Mouse (Mus musculus): ENCODE data around the gene Mars. TPM values are rescaled to one million over a fixed set of nuclear protein-coding genes. Genes with fewer than 3 reads are reported as not detected.

Mars gene
- polyA plus RNA-seq, 1 experiment from 2014 or later, result 191 TPM

- DNase-seq (ENCODE audit: extremely low spot score, low spot score), result no peak
- H3K4me1 ChIP-seq, result peaks cover 38% of the 10 kb centered on the region
- H3K27me3 ChIP-seq (ENCODE audit: poor library complexity, severe bottlenecking), result peaks cover 29% of the 10 kb centered on the region
- 81% methylated on average over 5 of the region's 5 CpGs for WGBS
- H3K27ac ChIP-seq, result peak overlapping the region; percentile 98
- peaks cover 44% of the 10 kb centered on the region for H3K36me3 ChIP-seq (replicated peaks)
- peak overlapping the region; percentile 99 for H3K4me3 ChIP-seq
- no peaks in the 10 kb centered on the region for H3K9me3 ChIP-seq
Observed at GRCm38 (mm10) chr10:127267318-127267717, 44.3 kb downstream of the Mars start.

DNA sequence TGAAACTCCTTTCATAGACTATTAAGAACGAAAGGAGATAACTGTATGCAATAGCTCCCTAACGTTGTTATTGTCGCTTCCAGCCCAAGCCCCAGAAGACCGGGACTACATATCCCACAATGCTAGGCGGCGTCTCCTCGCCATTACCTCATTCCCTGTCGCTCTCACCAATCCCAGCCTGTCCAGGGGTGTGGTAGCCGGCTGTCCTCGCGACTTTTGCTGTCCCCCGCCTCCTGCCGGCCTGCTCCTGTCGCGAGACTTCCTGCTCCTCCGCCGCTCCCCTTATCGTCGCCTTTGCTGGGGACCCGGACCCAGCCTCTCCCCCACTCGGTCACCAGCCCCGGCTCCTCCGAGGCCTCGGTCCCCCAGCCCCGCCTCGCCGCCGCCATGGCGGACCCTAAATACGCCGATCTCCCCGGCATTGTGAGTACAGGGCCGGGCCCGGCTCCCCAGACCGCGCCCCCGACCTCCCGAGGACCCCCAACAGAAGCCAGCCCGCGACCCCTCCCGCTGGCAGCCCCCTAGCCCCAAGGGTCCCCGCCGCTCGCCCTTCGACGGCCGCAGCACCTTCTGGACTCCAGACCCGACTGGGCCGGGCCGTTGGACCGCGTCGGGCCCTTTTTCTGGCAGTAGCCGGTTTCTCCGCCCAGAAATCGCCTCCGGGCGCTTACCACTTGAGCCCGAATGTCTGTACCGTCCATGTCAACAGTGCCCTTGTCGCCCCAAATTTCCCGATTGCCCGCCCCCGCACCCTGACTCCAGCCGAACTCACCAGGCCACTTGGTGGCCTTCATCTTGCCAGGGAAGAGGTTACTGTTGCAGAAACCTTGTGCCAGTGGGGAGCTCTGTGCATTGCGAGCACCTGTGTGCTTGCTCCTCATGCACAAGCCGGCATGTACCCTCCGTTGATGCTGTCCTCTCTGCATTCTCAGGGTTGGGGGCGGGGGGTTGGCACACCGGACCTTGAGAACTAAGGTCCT is 45.2 kb downstream of the Mars start, which contains the start of gene Dctn2:
Gene Dctn2, plus strand, starts transcription at position 257 of the 980 bp plus-strand sequence.
- DNase-seq (ENCODE audit: extremely low spot score, low spot score), result peak; percentile 96
- Histone ChIP-seq H3K4me3 (peak within 1 kb of the TSS; percentile 99), H3K36me3 (replicated peaks) (peaks cover 34% of the 10 kb centered on the region), H3K4me1 (peaks cover 43% of the 10 kb centered on the region), H3K27ac (peak within 1 kb of the TSS; percentile 98), H3K9me3 (no peaks in the 10 kb centered on the region), H3K27me3 (ENCODE audit: poor library complexity, severe bottlenecking) (peaks cover 38% of the 10 kb centered on the region)
- under 1% methylated on average over 70 of the region's 70 CpGs for WGBS

DNA sequence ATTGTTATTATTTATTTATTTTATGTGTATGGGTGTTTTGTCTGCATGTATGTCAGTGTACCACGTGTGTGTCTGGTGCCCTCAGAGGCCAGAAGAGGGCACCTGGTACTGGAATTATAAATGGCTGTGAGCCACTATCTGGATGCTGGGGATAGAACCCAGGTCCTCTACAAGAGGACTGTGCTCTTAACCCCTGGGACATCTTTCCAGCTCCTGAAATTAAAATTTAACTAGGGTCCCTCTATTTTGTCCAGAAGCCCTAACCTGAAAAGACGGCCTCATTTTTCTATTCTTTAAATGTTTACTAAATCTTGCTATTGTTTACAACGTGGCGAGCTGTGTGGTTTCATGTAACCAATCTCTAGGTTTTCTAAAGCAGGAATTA is 45.9 kb downstream of the Mars start:
- Histone ChIP-seq H3K9me3 (no peaks in the 10 kb centered on the region), H3K4me1 (peaks cover 43% of the 10 kb centered on the region), H3K27me3 (ENCODE audit: poor library complexity, severe bottlenecking) (peaks cover 45% of the 10 kb centered on the region), H3K4me3 (peak overlapping the region; percentile 99), H3K27ac (peak overlapping the region; percentile 98), H3K36me3 (replicated peaks) (peaks cover 28% of the 10 kb centered on the region)
- 25% methylated on average over 4 of the region's 4 CpGs for WGBS
- no peak for DNase-seq (ENCODE audit: extremely low spot score, low spot score)

DNA sequence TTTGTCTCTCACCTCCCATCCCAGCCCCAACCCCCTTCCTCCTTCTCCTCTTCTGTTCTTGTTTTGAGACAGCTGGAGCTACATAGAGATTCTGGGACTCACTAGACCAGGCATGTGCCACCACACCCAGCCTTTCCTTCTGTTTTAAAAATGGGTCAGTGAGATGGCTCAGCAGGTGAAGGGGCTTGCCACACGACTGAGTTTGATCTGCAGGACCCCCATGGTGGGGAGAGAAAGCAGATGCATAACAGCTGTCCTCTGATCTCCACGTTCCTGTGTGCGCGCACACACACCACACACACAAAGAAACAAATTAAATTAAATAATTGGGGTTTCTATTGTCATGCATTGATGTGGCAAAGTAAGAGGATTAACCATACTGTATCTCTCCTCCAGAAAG is 46.6 kb downstream of the Mars start:
- WGBS, result 68% methylated on average over 4 of the region's 4 CpGs
- no peak overlapping the region for H3K27ac ChIP-seq
- H3K27me3 ChIP-seq (ENCODE audit: poor library complexity, severe bottlenecking), result peaks cover 47% of the 10 kb centered on the region
- no peaks in the 10 kb centered on the region for H3K9me3 ChIP-seq
- no peak overlapping the region for H3K4me3 ChIP-seq
- H3K4me1 ChIP-seq, result peaks cover 41% of the 10 kb centered on the region
- DNase-seq (ENCODE audit: extremely low spot score, low spot score), result no peak
- peaks cover 20% of the 10 kb centered on the region for H3K36me3 ChIP-seq (replicated peaks)

DNA sequence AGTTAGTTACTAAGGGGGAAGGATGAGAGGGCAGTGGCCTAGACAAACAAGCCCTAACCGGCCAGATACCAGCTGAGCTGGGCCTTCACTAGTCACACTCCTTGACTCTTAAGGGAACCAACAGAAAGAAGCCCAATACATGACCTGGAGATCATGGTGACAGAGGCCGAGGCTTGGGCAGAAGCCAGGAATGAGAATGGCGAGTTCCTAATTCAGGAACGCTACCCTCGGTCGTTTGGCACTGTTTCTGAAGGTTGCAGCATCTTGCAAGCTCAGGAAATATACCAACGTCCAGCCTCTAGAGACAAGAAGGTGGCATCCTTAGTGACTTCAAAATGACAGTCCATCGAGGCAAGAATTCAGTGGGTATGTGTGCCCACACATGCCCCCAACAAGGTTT is 47.2 kb downstream of the Mars start:
- no peak for DNase-seq (ENCODE audit: extremely low spot score, low spot score)
- Histone ChIP-seq H3K36me3 (replicated peaks) (peaks cover 16% of the 10 kb centered on the region), H3K4me3 (no peak overlapping the region), H3K27ac (no peak overlapping the region), H3K4me1 (peaks cover 39% of the 10 kb centered on the region), H3K9me3 (no peaks in the 10 kb centered on the region), H3K27me3 (ENCODE audit: poor library complexity, severe bottlenecking) (peaks cover 47% of the 10 kb centered on the region)
- whole genome bisulfite sequencing, result 79% methylated on average over 8 of the region's 8 CpGs

DNA sequence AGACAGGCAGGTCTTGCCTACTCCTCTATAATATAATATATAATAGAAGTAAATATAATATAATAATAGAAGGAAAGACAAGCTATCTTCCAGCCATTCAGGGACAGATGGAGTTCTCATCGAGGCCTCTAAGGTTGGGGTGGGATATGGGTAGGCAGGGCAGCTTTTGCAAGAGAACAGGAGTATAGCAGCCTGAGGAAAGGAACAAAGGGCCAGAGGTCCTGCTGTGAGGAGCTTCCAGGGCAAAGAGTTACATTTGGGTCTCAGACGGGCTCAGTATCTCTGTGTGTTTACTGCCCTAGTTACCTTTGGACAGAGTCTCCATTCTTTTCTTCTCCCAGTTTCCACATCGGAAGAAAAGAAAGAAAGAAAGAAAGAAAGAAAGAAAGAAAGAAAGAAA is 48.0 kb downstream of the Mars start:
- no peak overlapping the region for H3K27ac ChIP-seq
- peaks cover 41% of the 10 kb centered on the region for H3K4me1 ChIP-seq
- 49% methylated on average over 3 of the region's 3 CpGs for WGBS
- H3K9me3 ChIP-seq, result no peaks in the 10 kb centered on the region
- peaks cover 47% of the 10 kb centered on the region for H3K27me3 ChIP-seq (ENCODE audit: poor library complexity, severe bottlenecking)
- peaks cover 9% of the 10 kb centered on the region for H3K36me3 ChIP-seq (replicated peaks)
- DNase-seq (ENCODE audit: extremely low spot score, low spot score), result no peak
- no peak overlapping the region; the same call in 1 of the 2 replicates for H3K4me3 ChIP-seq

GRCm38 (mm10) chr10:127262548-127263398 is 48.8 kb downstream of the Mars start, which contains the start of gene Kif5a:
Gene Kif5a (minus strand): TSS chr10:127263348.
- peaks cover 37% of the 10 kb centered on the region for H3K4me1 ChIP-seq
- H3K27ac ChIP-seq, result peak within 1 kb of the TSS; percentile 79

GRCm38 (mm10) chr10:127261706-127262547 is 49.7 kb downstream of the Mars start:
- DNase-seq (ENCODE audit: extremely low spot score, low spot score), result no peak
- H3K4me1 ChIP-seq, result peaks cover 30% of the 10 kb centered on the region
- H3K27ac ChIP-seq, result peak overlapping the region; percentile 79
- WGBS, result 61% methylated on average over 15 of the region's 15 CpGs
- peak overlapping the region; percentile 61 for H3K4me3 ChIP-seq
- peaks cover 47% of the 10 kb centered on the region for H3K27me3 ChIP-seq (ENCODE audit: poor library complexity, severe bottlenecking)
- H3K9me3 ChIP-seq, result no peaks in the 10 kb centered on the region
- H3K36me3 ChIP-seq (replicated peaks), result no peaks in the 10 kb centered on the region

More at GRCm38 (mm10) chr10:127262548-127263398, 48.8 kb downstream of the Mars start, which contains the start of gene Kif5a:
- H3K4me3 ChIP-seq, result peak within 1 kb of the TSS; percentile 61
- H3K27me3 ChIP-seq (ENCODE audit: poor library complexity, severe bottlenecking), result peaks cover 47% of the 10 kb centered on the region
- 1% methylated on average over 53 of the region's 53 CpGs for WGBS
- no peaks in the 10 kb centered on the region for H3K36me3 ChIP-seq (replicated peaks)
- H3K9me3 ChIP-seq, result no peaks in the 10 kb centered on the region
- peak; percentile 51 for DNase-seq (ENCODE audit: extremely low spot score, low spot score)

- Histone ChIP-seq H3K9me3 (no peaks in the 10 kb centered on the region), H3K36me3 (replicated peaks) (no peaks in the 10 kb centered on the region), H3K27me3 (ENCODE audit: poor library complexity, severe bottlenecking) (peaks cover 30% of the 10 kb centered on the region), H3K4me1 (peaks cover 26% of the 10 kb centered on the region), H3K4me3 (no peak overlapping the region), H3K27ac (no peak overlapping the region)
- 88% methylated on average over 8 of the region's 8 CpGs for WGBS
- DNase-seq (ENCODE audit: extremely low spot score, low spot score), result no peak
Observed at GRCm38 (mm10) chr10:127258489-127258888, 53.1 kb downstream of the Mars start.

GRCm38 (mm10) chr10:127257790-127258189 is 53.8 kb downstream of the Mars start:
- Histone ChIP-seq H3K36me3 (replicated peaks) (no peaks in the 10 kb centered on the region), H3K27me3 (ENCODE audit: poor library complexity, severe bottlenecking) (peaks cover 23% of the 10 kb centered on the region), H3K4me1 (peaks cover 20% of the 10 kb centered on the region), H3K9me3 (no peaks in the 10 kb centered on the region), H3K4me3 (no peak overlapping the region), H3K27ac (no peak overlapping the region)
- no peak for DNase-seq (ENCODE audit: extremely low spot score, low spot score)
- WGBS, result 88% methylated on average over 6 of the region's 6 CpGs

DNA sequence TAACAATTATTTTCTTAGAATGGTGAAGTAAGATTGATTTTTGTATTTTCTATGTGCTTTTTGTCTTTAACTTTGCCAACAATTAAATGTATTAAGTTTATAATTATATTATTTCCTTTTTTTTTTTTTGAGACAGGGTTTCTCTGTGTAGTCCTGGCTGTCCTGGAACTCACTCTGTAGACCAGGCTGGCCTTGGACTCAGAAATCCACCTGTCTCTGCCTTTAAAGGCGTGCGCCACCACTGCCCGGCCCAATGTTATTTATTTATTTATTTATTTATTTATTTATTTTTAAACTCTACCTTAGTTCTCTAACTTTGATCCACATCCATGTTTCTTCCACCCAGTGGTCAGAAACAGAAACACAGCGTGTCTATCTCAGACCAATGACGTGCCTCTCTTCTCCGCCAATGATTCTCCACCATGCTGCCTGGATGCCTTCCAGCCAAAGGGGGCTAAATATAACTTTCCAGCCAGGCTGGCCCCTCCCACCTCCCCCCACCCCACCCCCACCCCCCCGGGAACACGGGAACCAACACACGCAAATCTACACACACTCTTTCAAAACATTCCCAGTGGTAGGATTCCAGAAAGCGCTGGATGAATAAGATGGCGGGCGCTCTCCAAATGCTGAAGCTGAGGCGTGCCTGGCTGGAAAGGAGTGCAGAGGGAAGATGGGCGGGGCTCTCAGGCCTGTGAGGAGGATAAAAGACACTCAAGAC is 55.8 kb downstream of the Mars start:
- Histone ChIP-seq H3K4me1 (peaks cover 11% of the 10 kb centered on the region), H3K27ac (0 out of 2 replicates have a peak overlapping the region, but pooled peaks have one; percentile 40), H3K36me3 (replicated peaks) (no peaks in the 10 kb centered on the region), H3K27me3 (ENCODE audit: poor library complexity, severe bottlenecking) (peaks cover 3% of the 10 kb centered on the region; the same call in 1 of the 2 replicates), H3K4me3 (peak overlapping the region; percentile 42), H3K9me3 (no peaks in the 10 kb centered on the region)
- WGBS, result 24% methylated on average over 14 of the region's 14 CpGs
- peak; percentile 72 for DNase-seq (ENCODE audit: extremely low spot score, low spot score)
